Mouse (Mus musculus) megakaryocyte, embryonic 14.5 days (primary cell): ENCODE data around the gene Mroh2a. TPM values are rescaled to one million over a fixed set of nuclear protein-coding genes. Genes with fewer than 3 reads are reported as not detected.

Experiments
- H3K27me3 ChIP-seq: replicated peaks from 2 replicates; pipeline ENCODE3; 2012; ENCODE audit warnings: inconsistent platforms
- H3K36me3 ChIP-seq: replicated peaks from 2 replicates; pipeline ENCODE3; 2012; ENCODE audit warnings: low read length, inconsistent platforms, mixed read lengths
- H3K4me1 ChIP-seq: 2 replicates; pipeline ENCODE4 v1.6.1; 2012; ENCODE audit warnings: inconsistent platforms
- H3K4me3 ChIP-seq: replicated peaks from 2 replicates; pipeline ENCODE3; 2012; ENCODE audit warnings: moderate library complexity, mild to moderate bottlenecking, inconsistent platforms
- H3K9me3 ChIP-seq: 2 replicates; pipeline ENCODE4 v1.6.1; 2012; ENCODE audit warnings: inconsistent platforms
- FLI1 ChIP-seq: IDR thresholded peaks from 2 replicates; pipeline ENCODE4 v1.6.1; 2012; ENCODE audit warnings: low read length, inconsistent platforms, mixed read lengths
- GATA1 ChIP-seq: IDR thresholded peaks from 3 replicates; pipeline ENCODE4 v1.6.1; 2012; ENCODE audit warnings: mixed read lengths, low read length, inconsistent platforms, borderline replicate concordance
- polyA plus RNA-seq: library from polyadenylated mRNA; stranded (reverse); fragments of >175 nt; gene quantifications from 2 replicates; pipeline ENCODE4 v1.2.3, GENCODE M21; 2012; ENCODE audit warnings: low replicate concordance; ENCODE audit not compliant: insufficient read depth

Gene Mroh2a
- polyA plus RNA-seq, 1 experiment = not detected

DNA sequence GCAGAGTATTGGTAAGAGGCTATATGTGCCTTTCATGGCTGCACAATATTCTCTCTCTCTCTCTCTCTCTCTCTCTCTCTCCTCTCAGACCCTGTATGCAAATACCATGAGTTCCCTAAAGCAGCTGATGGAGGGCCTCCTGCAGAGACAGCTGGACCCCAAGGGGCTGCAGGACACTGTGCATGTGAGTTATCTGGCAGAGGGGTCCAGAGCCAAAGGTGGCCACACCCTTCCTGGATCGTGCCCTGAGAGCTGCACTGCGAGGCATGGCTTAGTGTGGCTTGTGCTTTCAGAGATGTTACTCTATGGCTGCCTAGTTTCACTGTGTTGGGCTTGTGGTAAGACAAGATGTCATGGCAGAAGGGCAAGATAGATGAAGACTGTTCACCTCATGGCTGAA, 20.9 kb downstream of the Mroh2a start:
- H3K4me3 ChIP-seq = peak overlapping the region; percentile 26
- H3K4me1 ChIP-seq = no peaks in the 10 kb centered on the region
- H3K36me3 ChIP-seq = no peaks in the 10 kb centered on the region
- H3K9me3 ChIP-seq = peaks cover 87% of the 10 kb centered on the region
- no peak for TF ChIP-seq GATA1
- no peak for TF ChIP-seq FLI1
- H3K27me3 ChIP-seq = peaks cover 16% of the 10 kb centered on the region

- Histone ChIP-seq H3K36me3 (no peaks in the 10 kb centered on the region), H3K9me3 (peaks cover 90% of the 10 kb centered on the region), H3K4me1 (peaks cover 4% of the 10 kb centered on the region; the same call in 1 of the 2 replicates), H3K27me3 (peaks cover 16% of the 10 kb centered on the region), H3K4me3 (peak overlapping the region; percentile 19)
- TF ChIP-seq FLI1 (no peak), GATA1 (no peak)
Observed at GRCm38 (mm10) chr1:88248658-88249057, 21.9 kb downstream of the Mroh2a start.

GRCm38 (mm10) chr1:88249596-88249995, 22.8 kb downstream of the Mroh2a start:
- TF ChIP-seq FLI1 = no peak
- no peak for TF ChIP-seq GATA1
- Histone ChIP-seq H3K4me1 (peaks cover 4% of the 10 kb centered on the region; the same call in 1 of the 2 replicates), H3K36me3 (no peaks in the 10 kb centered on the region), H3K27me3 (peaks cover 14% of the 10 kb centered on the region), H3K4me3 (no peak overlapping the region), H3K9me3 (peaks cover 87% of the 10 kb centered on the region)

DNA sequence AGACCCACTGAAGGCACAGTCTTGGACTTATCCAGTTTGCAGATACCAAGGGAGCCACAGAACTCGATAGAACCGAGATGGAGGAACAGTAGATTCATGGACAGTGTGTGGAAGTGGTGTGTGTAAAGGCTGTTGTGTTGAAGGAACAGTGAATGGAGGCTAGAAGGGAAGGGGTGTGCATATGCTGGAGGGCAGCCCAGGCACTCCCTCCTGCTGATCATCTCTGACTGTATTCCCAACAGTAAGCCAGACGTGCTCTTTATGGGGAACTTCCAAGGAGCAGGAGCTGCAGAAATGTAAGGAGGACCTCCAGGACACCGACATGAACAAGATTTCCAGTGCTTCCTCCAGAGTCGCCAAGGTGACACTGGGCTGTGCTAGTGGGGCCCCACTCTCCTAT, 23.2 kb downstream of the Mroh2a start:
- Histone ChIP-seq H3K4me3 (peak overlapping the region; percentile 11), H3K4me1 (peaks cover 4% of the 10 kb centered on the region; the same call in 1 of the 2 replicates), H3K27me3 (peaks cover 14% of the 10 kb centered on the region), H3K9me3 (peaks cover 87% of the 10 kb centered on the region), H3K36me3 (no peaks in the 10 kb centered on the region)
- TF ChIP-seq FLI1 = no peak
- no peak for TF ChIP-seq GATA1

DNA sequence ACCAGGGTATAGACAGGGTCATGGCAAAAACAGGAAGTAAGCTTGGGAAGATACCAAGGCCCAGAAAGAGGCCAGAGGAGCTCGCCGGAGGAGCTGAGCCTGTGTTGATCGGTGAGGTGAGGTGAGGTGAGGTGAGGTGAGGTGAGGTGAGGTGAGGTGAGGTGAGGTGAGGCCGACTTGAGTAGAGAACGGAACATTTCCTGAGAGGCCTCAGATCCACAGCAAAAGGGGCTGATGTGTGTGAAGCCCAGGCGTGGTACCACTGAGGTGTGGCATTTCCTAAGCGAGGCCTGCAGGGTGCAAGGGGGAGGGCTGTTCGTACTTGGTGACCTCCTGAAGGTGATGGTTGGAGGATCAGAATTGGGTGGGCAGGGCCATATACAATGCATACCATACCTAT, 26.3 kb downstream of the Mroh2a start:
- no peaks in the 10 kb centered on the region for H3K36me3 ChIP-seq
- peak overlapping the region; percentile 12 for H3K4me3 ChIP-seq
- no peak for TF ChIP-seq FLI1
- no peak for TF ChIP-seq GATA1
- peaks cover 18% of the 10 kb centered on the region for H3K27me3 ChIP-seq
- H3K9me3 ChIP-seq = peaks cover 87% of the 10 kb centered on the region
- peaks cover 4% of the 10 kb centered on the region; the same call in 1 of the 2 replicates for H3K4me1 ChIP-seq

DNA sequence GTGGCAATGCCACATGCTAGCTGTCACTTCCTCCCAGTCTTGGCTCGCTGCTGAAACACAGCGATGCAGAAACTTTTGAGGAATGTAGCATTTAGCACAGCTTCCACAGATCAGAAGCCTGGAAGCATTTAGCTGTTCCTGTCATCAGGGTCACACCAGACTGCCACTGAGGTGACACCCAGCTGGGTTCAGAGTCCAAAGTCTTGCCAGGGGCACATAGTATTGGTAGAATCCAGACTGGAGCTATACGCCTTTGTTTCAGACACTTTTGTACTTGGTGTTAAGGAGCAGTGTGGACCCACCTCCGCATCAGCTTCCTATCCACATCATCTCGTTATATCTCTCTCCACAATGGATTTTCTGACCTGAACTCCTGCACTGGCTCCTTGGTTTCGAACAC, 26.8 kb downstream of the Mroh2a start:
- no peak for TF ChIP-seq FLI1
- no peak for TF ChIP-seq GATA1
- Histone ChIP-seq H3K36me3 (no peaks in the 10 kb centered on the region), H3K4me3 (peak overlapping the region; percentile 12), H3K4me1 (peaks cover 4% of the 10 kb centered on the region; the same call in 1 of the 2 replicates), H3K9me3 (peaks cover 87% of the 10 kb centered on the region), H3K27me3 (peaks cover 18% of the 10 kb centered on the region)

GRCm38 (mm10) chr1:88254793-88255465, 28.1 kb downstream of the Mroh2a start:
- H3K4me3 ChIP-seq = peak overlapping the region; percentile 0
- TF ChIP-seq FLI1 (no peak; the same call in 1 of the 2 replicates), GATA1 (no peak; the same call in 2 of the 3 replicates)
- H3K27me3 ChIP-seq = peaks cover 16% of the 10 kb centered on the region
- H3K36me3 ChIP-seq = peaks cover 8% of the 10 kb centered on the region
- peaks cover 17% of the 10 kb centered on the region for H3K4me1 ChIP-seq
- H3K9me3 ChIP-seq = peaks cover 73% of the 10 kb centered on the region

GRCm38 (mm10) chr1:88255466-88255857, 28.7 kb downstream of the Mroh2a start:
- Histone ChIP-seq H3K4me3 (no peak overlapping the region), H3K4me1 (peaks cover 21% of the 10 kb centered on the region), H3K36me3 (peaks cover 13% of the 10 kb centered on the region), H3K9me3 (peaks cover 68% of the 10 kb centered on the region), H3K27me3 (peaks cover 14% of the 10 kb centered on the region)
- TF ChIP-seq FLI1 = no peak
- TF ChIP-seq GATA1 = no peak

DNA sequence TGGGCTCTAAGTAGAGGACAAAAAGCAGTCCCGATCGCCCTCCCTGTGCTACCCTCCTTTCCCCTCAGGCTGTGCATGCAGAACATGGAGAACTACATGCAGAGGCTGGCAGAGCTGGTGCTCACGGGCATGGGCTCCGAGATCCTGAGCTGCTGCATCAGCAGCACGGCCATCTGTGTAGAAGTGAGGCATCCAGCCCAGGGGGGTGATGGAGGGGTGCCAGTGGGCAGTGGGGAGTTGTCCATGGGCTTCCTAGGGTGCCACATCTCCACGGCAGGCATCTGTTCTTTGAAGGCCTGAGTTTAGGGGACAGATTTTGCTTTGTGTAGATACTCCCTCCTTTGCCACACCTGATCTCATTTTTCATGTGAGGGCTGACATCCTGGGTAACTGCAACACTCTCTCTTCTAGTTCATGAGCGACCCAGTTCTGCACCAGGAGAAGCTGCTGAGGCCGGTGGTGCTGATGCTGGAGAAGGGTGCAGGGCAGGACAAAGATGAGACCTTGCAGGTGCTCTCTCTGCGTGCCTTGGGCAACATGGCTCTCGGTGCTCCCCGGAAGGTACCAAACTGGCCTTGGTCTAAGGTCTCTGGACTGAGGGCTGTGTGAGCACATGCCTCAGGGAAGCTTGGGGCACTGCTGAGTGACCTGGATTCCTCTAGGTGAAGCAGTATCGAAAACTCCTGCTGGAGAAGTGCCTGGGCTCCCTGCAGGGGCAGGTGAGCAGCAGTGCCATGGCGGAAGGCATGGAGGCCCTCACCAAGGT, 29.4 kb downstream of the Mroh2a start:
- peaks cover 13% of the 10 kb centered on the region for H3K27me3 ChIP-seq
- peaks cover 20% of the 10 kb centered on the region for H3K36me3 ChIP-seq
- no peak for TF ChIP-seq FLI1
- TF ChIP-seq GATA1 = no peak
- H3K4me3 ChIP-seq = peak overlapping the region; percentile 2
- peaks cover 23% of the 10 kb centered on the region for H3K4me1 ChIP-seq
- H3K9me3 ChIP-seq = peaks cover 60% of the 10 kb centered on the region
